Mouse (Mus musculus): ENCODE results near the gene Wrnip1. TPM values are rescaled to one million over a fixed set of nuclear protein-coding genes. Genes with fewer than 3 reads are reported as not detected.
A peak's percentile ranks its signal among the peaks of the same experiment; 100 is the strongest.

Gene Wrnip1
- total RNA-seq (2014; rRNA removed), result 82.6 and 83.7 TPM in 2 replicates
- polyA plus RNA-seq (2015; fragmentation: Nextera tagmentation; extraction: Ambion mirVana), result 29.0 and 29.9 TPM in 2 replicates

GRCm38 (mm10) chr13:32801693-32802221 lies at the start of gene Wrnip1:
Wrnip1 (plus strand) TSS chr13:32802038.
- peak; percentile 99 for ATAC-seq
- 0% methylated on average over 50 of the region's 51 CpGs for WGBS
- H3K9me3 ChIP-seq (ENCODE audit: low read length), result no peaks in the 10 kb centered on the region
- peak within 1 kb of the TSS; percentile 85 for H3K9ac ChIP-seq (replicated peaks; ENCODE audit: low read length)
- peak within 1 kb of the TSS; percentile 70 for H3K4me2 ChIP-seq (ENCODE audit: low read depth, low read length)
- H3K36me3 ChIP-seq (ENCODE audit: insufficient read depth, low read length), result peaks cover 8% of the 10 kb centered on the region
- H3K4me3 ChIP-seq (ENCODE audit: low read length), result peak within 1 kb of the TSS; percentile 91
- peak; percentile 50 for TF ChIP-seq CTCF (IDR thresholded peaks at IDR 0.05; ENCODE audit: low read depth)
- H3K27ac ChIP-seq, result peak within 1 kb of the TSS; percentile 93
- H3K27me3 ChIP-seq (ENCODE audit: insufficient read depth, low read length), result no peaks in the 10 kb centered on the region
- peak; percentile 100 for DNase-seq (ENCODE audit: low spot score)
- peaks cover 13% of the 10 kb centered on the region for H3K4me1 ChIP-seq (ENCODE audit: insufficient read depth, low read length)

DNA sequence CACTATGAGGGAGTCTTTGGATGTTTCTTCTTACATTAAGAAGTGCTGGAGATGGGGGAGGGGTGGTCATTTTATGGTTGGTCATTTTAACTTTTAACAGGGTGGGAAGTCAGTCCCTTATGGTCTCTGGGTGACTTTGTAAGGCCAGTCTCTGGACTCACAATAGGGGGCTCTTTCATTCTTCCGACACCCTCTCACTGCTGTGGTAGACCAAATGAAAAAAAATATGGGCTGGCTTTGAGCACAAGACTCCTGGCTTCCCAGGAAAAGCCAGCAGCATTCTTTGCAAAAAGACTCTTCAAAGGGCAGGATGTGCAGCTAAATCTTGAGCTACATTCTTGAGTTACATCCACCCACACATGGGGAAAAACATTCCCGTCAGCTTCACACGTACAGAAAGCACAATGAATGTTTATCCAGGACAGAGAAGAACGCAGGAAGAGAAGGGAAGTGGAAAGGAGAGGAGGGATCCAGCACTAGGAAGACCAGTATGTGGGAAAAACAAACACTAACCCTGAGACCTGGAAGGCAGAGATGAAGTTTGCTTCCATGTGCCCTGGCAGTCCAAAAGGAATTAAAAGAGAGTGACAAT lies 49.7 kb upstream of the Wrnip1 start:
- DNase-seq (ENCODE audit: low spot score) (no peak), ATAC-seq (no peak)
- Histone ChIP-seq H3K27me3 (ENCODE audit: insufficient read depth, low read length) (no peaks in the 10 kb centered on the region), H3K9ac (replicated peaks; ENCODE audit: low read length) (no peak overlapping the region), H3K36me3 (ENCODE audit: insufficient read depth, low read length) (no peaks in the 10 kb centered on the region), H3K4me1 (ENCODE audit: insufficient read depth, low read length) (no peaks in the 10 kb centered on the region), H3K4me2 (ENCODE audit: low read depth, low read length) (no peak overlapping the region), H3K27ac (no peak overlapping the region), H3K4me3 (ENCODE audit: low read length) (no peak overlapping the region), H3K9me3 (ENCODE audit: low read length) (no peaks in the 10 kb centered on the region)
- 59% methylated on average over 4 of the region's 4 CpGs for WGBS
- TF ChIP-seq CTCF (IDR thresholded peaks at IDR 0.05; ENCODE audit: low read depth), result no peak

DNA sequence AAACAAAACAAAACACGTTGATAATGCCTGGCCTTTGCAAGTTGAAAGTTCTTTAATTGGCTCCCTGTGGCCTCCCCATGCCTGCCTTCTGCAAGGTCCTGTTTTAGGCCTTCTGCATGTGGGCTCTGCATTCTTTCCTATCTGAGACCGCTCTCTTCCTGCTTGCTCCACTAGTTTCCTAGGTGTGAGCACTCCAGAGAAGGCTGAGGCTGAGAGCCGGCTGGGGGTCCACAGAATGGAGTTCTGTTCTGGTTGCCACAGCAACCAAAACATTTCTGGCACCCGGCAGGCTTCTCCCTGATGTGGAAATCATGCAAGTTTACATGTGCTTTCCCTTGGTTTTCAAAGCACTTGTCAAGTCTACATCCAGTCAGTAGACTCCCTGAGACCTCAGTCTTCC lies 42.8 kb upstream of the Wrnip1 start:
- TF ChIP-seq CTCF (IDR thresholded peaks at IDR 0.05; ENCODE audit: low read depth), result no peak
- Histone ChIP-seq H3K27me3 (ENCODE audit: insufficient read depth, low read length) (no peaks in the 10 kb centered on the region), H3K4me2 (ENCODE audit: low read depth, low read length) (no peak overlapping the region), H3K27ac (no peak overlapping the region), H3K36me3 (ENCODE audit: insufficient read depth, low read length) (no peaks in the 10 kb centered on the region), H3K9ac (replicated peaks; ENCODE audit: low read length) (no peak overlapping the region), H3K4me1 (ENCODE audit: insufficient read depth, low read length) (peaks cover 6% of the 10 kb centered on the region; the same call in 1 of the 2 replicates), H3K9me3 (ENCODE audit: low read length) (no peaks in the 10 kb centered on the region), H3K4me3 (ENCODE audit: low read length) (no peak overlapping the region)
- ATAC-seq, result peak; percentile 73
- peak; percentile 63 for DNase-seq (ENCODE audit: low spot score)
- WGBS, result 8% methylated on average over 4 of the region's 4 CpGs

DNA sequence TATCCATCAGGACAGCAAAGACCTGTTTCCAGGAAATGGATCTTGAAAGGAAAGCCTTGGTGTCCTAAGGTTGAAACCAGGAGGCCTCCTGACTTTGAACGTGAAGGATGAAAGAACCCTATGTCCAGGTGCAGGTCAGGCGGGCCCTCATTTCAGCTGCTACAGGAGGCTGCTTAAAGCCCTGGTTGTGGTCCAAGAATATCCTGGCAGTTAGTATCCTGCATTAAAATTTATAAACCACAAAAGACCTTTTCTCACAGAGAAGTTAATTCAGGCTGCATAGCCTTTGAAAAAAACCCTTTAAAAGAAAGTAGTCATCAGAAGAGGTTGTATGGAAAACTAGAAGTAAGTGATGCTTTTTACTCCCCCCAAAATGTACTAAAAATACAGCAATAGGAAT lies 41.0 kb upstream of the Wrnip1 start:
- DNase-seq (ENCODE audit: low spot score), result no peak
- no peak overlapping the region for H3K4me2 ChIP-seq (ENCODE audit: low read depth, low read length)
- no peak overlapping the region for H3K9ac ChIP-seq (replicated peaks; ENCODE audit: low read length)
- no peaks in the 10 kb centered on the region for H3K36me3 ChIP-seq (ENCODE audit: insufficient read depth, low read length)
- ATAC-seq, result no peak
- peaks cover 6% of the 10 kb centered on the region; the same call in 1 of the 2 replicates for H3K4me1 ChIP-seq (ENCODE audit: insufficient read depth, low read length)
- H3K4me3 ChIP-seq (ENCODE audit: low read length), result no peak overlapping the region
- TF ChIP-seq CTCF (IDR thresholded peaks at IDR 0.05; ENCODE audit: low read depth), result no peak
- H3K9me3 ChIP-seq (ENCODE audit: low read length), result no peaks in the 10 kb centered on the region
- 65% methylated on average over 2 of the region's 2 CpGs for WGBS
- no peak overlapping the region for H3K27ac ChIP-seq
- H3K27me3 ChIP-seq (ENCODE audit: insufficient read depth, low read length), result no peaks in the 10 kb centered on the region

GRCm38 (mm10) chr13:32763141-32763540 lies 38.7 kb upstream of the Wrnip1 start:
- no peaks in the 10 kb centered on the region for H3K9me3 ChIP-seq (ENCODE audit: low read length)
- no peak overlapping the region for H3K4me2 ChIP-seq (ENCODE audit: low read depth, low read length)
- H3K4me1 ChIP-seq (ENCODE audit: insufficient read depth, low read length), result peaks cover 6% of the 10 kb centered on the region; the same call in 1 of the 2 replicates
- TF ChIP-seq CTCF (IDR thresholded peaks at IDR 0.05; ENCODE audit: low read depth), result no peak
- no peak for ATAC-seq
- no peak for DNase-seq (ENCODE audit: low spot score)
- 86% methylated on average over 3 of the region's 3 CpGs for WGBS
- no peak overlapping the region for H3K9ac ChIP-seq (replicated peaks; ENCODE audit: low read length)
- H3K27me3 ChIP-seq (ENCODE audit: insufficient read depth, low read length), result no peaks in the 10 kb centered on the region
- H3K36me3 ChIP-seq (ENCODE audit: insufficient read depth, low read length), result no peaks in the 10 kb centered on the region
- H3K4me3 ChIP-seq (ENCODE audit: low read length), result no peak overlapping the region
- H3K27ac ChIP-seq, result no peak overlapping the region

GRCm38 (mm10) chr13:32764448-32764847 lies 37.4 kb upstream of the Wrnip1 start:
- no peak overlapping the region for H3K4me3 ChIP-seq (ENCODE audit: low read length)
- no peak overlapping the region for H3K27ac ChIP-seq
- ATAC-seq, result no peak
- no peak for TF ChIP-seq CTCF (IDR thresholded peaks at IDR 0.05; ENCODE audit: low read depth)
- H3K27me3 ChIP-seq (ENCODE audit: insufficient read depth, low read length), result no peaks in the 10 kb centered on the region
- H3K9ac ChIP-seq (replicated peaks; ENCODE audit: low read length), result no peak overlapping the region
- no peaks in the 10 kb centered on the region for H3K9me3 ChIP-seq (ENCODE audit: low read length)
- H3K4me1 ChIP-seq (ENCODE audit: insufficient read depth, low read length), result no peaks in the 10 kb centered on the region
- no peaks in the 10 kb centered on the region for H3K36me3 ChIP-seq (ENCODE audit: insufficient read depth, low read length)
- no peak for DNase-seq (ENCODE audit: low spot score)
- H3K4me2 ChIP-seq (ENCODE audit: low read depth, low read length), result no peak overlapping the region
- WGBS, result 30% methylated on average over 7 of the region's 7 CpGs

DNA sequence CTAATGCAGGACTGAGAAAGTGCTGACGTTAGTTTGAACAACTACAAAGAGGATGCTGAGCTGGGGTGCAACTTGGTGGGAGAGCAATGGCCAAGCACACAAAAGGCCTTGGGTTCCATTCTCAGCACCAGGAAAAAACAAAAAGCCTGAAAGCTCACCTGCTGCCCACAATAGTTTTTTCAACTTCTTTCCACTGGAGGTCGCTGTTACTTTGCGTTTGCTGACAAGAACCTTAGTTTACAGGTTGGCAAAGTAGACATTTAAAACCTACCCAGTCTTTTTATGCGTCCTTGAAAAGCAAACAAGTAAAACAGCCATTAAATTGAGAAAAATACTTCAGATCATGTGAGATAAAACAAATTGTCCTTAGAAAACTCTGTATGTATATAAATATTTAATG lies 33.7 kb upstream of the Wrnip1 start:
- Histone ChIP-seq H3K4me3 (ENCODE audit: low read length) (no peak overlapping the region), H3K36me3 (ENCODE audit: insufficient read depth, low read length) (no peaks in the 10 kb centered on the region), H3K9ac (replicated peaks; ENCODE audit: low read length) (no peak overlapping the region), H3K27me3 (ENCODE audit: insufficient read depth, low read length) (no peaks in the 10 kb centered on the region), H3K4me1 (ENCODE audit: insufficient read depth, low read length) (no peaks in the 10 kb centered on the region), H3K4me2 (ENCODE audit: low read depth, low read length) (no peak overlapping the region), H3K9me3 (ENCODE audit: low read length) (no peaks in the 10 kb centered on the region), H3K27ac (no peak overlapping the region)
- WGBS, result 9% methylated on average over 4 of the region's 4 CpGs
- DNase-seq (ENCODE audit: low spot score) (peak; percentile 82), ATAC-seq (no peak)
- peak; percentile 66 for TF ChIP-seq CTCF (IDR thresholded peaks at IDR 0.05; ENCODE audit: low read depth)
